Mouse (Mus musculus) gastrocnemius, postnatal 25 days (tissue): ENCODE measurements around the gene Fcgr2b. TPM values are rescaled to one million over a fixed set of nuclear protein-coding genes. Genes with fewer than 3 reads are reported as not detected.

Experiments used
- DNase-seq: peaks from one replicate; pipeline ENCODE4 v3.0.0; 2022
- total RNA-seq, 2 experiments: library from RNA; stranded (reverse); gene quantifications; 1 replicate in 1 of 2; 2 replicates in 1 of 2; pipeline ENCODE4 v1.2.3; 2021

The Fcgr2b gene
- total RNA-seq, 2 experiments from 2014 or later: 1.9 to 2.8 TPM

GRCm38 (mm10) chr1:170926941-170927340 lies 49.4 kb downstream of the Fcgr2b start:
- DNase-seq: no peak

DNA sequence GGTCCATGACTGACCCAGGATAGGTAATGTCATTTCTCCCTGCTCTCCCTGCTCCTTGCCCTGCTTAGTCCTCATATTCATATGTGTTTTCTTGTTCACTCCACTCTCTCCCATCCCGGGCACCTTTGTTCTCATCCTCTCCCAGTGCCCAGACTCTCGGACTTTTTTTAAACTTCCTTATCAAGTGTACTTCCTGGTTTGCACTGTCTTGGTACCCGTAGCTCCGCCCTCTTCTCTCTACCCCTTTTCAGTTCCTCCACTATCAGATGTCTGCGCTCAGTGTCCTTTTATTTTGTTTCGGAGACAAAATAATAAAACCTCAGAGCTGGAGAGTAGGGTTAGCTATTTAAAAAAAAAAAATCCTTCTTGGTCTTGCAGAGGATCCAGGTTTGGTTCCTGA lies 51.9 kb downstream of the Fcgr2b start:
- no peak for DNase-seq

DNA sequence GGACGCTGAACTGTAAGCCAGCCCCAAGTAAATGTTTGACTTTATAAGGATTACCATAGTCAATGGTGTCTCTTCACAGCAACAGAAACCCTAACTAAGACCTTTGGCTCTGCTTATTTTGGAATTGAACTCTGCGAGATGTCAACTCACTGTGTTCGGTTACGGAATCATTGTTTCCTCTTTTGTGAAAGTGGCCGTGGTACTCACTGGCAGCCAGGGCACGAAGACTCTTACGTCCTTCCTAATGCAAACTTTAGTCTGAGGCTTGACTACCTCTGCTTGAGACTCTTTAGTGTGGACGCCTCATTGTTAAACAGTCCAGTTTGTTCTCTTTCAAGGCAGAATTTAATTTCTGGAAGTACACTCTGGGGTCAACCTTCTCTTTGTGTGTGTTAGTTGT lies 57.0 kb downstream of the Fcgr2b start:
- DNase-seq: no peak

GRCm38 (mm10) chr1:170915657-170916056 lies 60.7 kb downstream of the Fcgr2b start:
- DNase-seq: no peak

GRCm38 (mm10) chr1:170912891-170913615 lies 63.3 kb downstream of the Fcgr2b start, which contains the start of gene Fcrlb:
TSS of gene Fcrlb (minus strand) at chr1:170912941.
- no peak for DNase-seq

- no peak for DNase-seq
These were observed 64.3 kb downstream of the Fcgr2b start for GRCm38 (mm10) chr1:170911907-170912660.

Other genes with a start within 250 kb of the Fcgr2b start
- 10 to 100 TPM; 16.8 to 16.9 TPM for gene Atf6, start 108.8 kb downstream of the Fcgr2b start, total RNA-seq
- gene Gm26620, start 91.5 kb downstream of the Fcgr2b start, total RNA-seq: under 1 TPM in 1 of 2 experiments, not detected in 1; 0.35 TPM
- 1 to 10 TPM; 4.0 TPM for gene Dusp12, start 91.0 kb downstream of the Fcgr2b start, total RNA-seq
- gene Fcrlb, start 63.6 kb downstream of the Fcgr2b start, total RNA-seq: not detected
- gene Fcrla, start 49.0 kb downstream of the Fcgr2b start, total RNA-seq: not detected
- not detected for gene Fcgr4, start 42.4 kb upstream of the Fcgr2b start, total RNA-seq
- gene Fcgr3, start 88.4 kb upstream of the Fcgr2b start, total RNA-seq: 1 to 10 TPM; 3.7 to 4.6 TPM
- 1 to 10 TPM in 1 of 2 experiments, under 1 TPM in 1; 0.69 to 1.2 TPM for gene Cfap126, start 137.4 kb upstream of the Fcgr2b start, total RNA-seq
- 100 to 1,000 TPM; 692 to 785 TPM for gene Sdhc, start 174.1 kb upstream of the Fcgr2b start, total RNA-seq
- 100 to 1,000 TPM in 1 of 2 experiments, 10 to 100 TPM in 1; 99.1 to 120 TPM for gene Mpz, start 174.2 kb upstream of the Fcgr2b start, total RNA-seq
- 10 to 100 TPM; 15.0 to 48.8 TPM for gene Pcp4l1, start 219.7 kb upstream of the Fcgr2b start, total RNA-seq
- gene Nr1i3, start 237.4 kb upstream of the Fcgr2b start, total RNA-seq: not detected
- 10 to 100 TPM; 52.0 to 52.5 TPM for gene Tomm40l, start 246.0 kb upstream of the Fcgr2b start, total RNA-seq
- gene Apoa2, start 248.5 kb upstream of the Fcgr2b start, total RNA-seq: not detected